Mouse (Mus musculus) heart, adult 2 months (tissue): ENCODE data around the gene Zfp473.

ENCODE experiments used
- CTCF ChIP-seq: fragments of 200-600 bp; IDR thresholded peaks from 2 replicates; pipeline ENCODE4 v1.8.1; 2022; ENCODE audit warnings: antibody characterized with exemption, mild to moderate bottlenecking, moderate library complexity
- EP300 ChIP-seq: fragments of 200-500 bp; IDR thresholded peaks from 2 replicates; pipeline ENCODE4 v1.6.1; 2011; ENCODE audit warnings: low read depth, low read length, control low read depth; ENCODE audit not compliant: insufficient read depth
- POLR2A ChIP-seq: fragments of 200-500 bp; IDR thresholded peaks from 2 replicates; pipeline ENCODE4 v1.6.1; 2011; ENCODE audit warnings: mild to moderate bottlenecking, low read depth, low read length, control low read depth; ENCODE audit not compliant: insufficient read depth

DNA sequence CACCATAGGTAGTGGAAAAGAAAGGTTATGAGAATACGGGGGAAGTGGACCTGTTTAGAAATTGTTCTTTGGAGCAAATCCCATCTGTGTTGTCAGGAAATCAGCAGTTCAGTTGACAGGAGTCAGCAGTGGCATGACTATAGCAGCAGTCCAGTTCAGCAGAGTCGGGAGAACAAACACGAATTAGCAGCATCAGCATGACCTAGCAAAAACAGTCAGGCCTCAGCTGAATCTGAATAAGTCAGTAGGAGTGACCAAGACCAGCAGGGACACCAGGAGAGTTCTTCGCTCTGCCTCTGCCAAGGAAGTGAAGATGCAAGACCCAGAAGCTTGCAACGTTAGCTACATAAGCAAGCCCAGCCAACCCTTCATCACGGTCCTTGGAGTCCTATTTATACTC, 41.9 kb upstream of the Zfp473 start:
- no peak for TF ChIP-seq CTCF
- TF ChIP-seq EP300 = no peak
- TF ChIP-seq POLR2A = no peak
